Mouse (Mus musculus) megakaryocyte, embryonic 14.5 days (primary cell): ENCODE measurements around the gene Slc19a1. TPM values are rescaled to one million over a fixed set of nuclear protein-coding genes. Genes with fewer than 3 reads are reported as not detected.

ENCODE experiments used
- H3K27me3 ChIP-seq: replicated peaks from 2 replicates; pipeline ENCODE3; 2012; ENCODE audit warnings: inconsistent platforms
- H3K36me3 ChIP-seq: replicated peaks from 2 replicates; pipeline ENCODE3; 2012; ENCODE audit warnings: low read length, inconsistent platforms, mixed read lengths
- H3K4me1 ChIP-seq: 2 replicates; pipeline ENCODE4 v1.6.1; 2012; ENCODE audit warnings: inconsistent platforms
- H3K4me3 ChIP-seq: replicated peaks from 2 replicates; pipeline ENCODE3; 2012; ENCODE audit warnings: moderate library complexity, mild to moderate bottlenecking, inconsistent platforms
- H3K9me3 ChIP-seq: 2 replicates; pipeline ENCODE4 v1.6.1; 2012; ENCODE audit warnings: inconsistent platforms
- FLI1 ChIP-seq: IDR thresholded peaks from 2 replicates; pipeline ENCODE4 v1.6.1; 2012; ENCODE audit warnings: low read length, inconsistent platforms, mixed read lengths
- GATA1 ChIP-seq: IDR thresholded peaks from 3 replicates; pipeline ENCODE4 v1.6.1; 2012; ENCODE audit warnings: mixed read lengths, low read length, inconsistent platforms, borderline replicate concordance
- polyA plus RNA-seq: library from polyadenylated mRNA; stranded (reverse); fragments of >175 nt; gene quantifications from 2 replicates; pipeline ENCODE4 v1.2.3, GENCODE M21; 2012; ENCODE audit warnings: low replicate concordance; ENCODE audit not compliant: insufficient read depth

The Slc19a1 gene
- polyA plus RNA-seq, 1 experiment = 13.0 TPM

- Histone ChIP-seq H3K27me3 (peaks cover 16% of the 10 kb centered on the region), H3K36me3 (peaks cover 17% of the 10 kb centered on the region), H3K4me1 (peaks cover 49% of the 10 kb centered on the region), H3K9me3 (peaks cover 10% of the 10 kb centered on the region), H3K4me3 (peak overlapping the region; percentile 96)
- TF ChIP-seq FLI1 (no peak), GATA1 (no peak)
These were observed 716 bp downstream of the Slc19a1 start for GRCm38 (mm10) chr10:77032591-77033322.

DNA sequence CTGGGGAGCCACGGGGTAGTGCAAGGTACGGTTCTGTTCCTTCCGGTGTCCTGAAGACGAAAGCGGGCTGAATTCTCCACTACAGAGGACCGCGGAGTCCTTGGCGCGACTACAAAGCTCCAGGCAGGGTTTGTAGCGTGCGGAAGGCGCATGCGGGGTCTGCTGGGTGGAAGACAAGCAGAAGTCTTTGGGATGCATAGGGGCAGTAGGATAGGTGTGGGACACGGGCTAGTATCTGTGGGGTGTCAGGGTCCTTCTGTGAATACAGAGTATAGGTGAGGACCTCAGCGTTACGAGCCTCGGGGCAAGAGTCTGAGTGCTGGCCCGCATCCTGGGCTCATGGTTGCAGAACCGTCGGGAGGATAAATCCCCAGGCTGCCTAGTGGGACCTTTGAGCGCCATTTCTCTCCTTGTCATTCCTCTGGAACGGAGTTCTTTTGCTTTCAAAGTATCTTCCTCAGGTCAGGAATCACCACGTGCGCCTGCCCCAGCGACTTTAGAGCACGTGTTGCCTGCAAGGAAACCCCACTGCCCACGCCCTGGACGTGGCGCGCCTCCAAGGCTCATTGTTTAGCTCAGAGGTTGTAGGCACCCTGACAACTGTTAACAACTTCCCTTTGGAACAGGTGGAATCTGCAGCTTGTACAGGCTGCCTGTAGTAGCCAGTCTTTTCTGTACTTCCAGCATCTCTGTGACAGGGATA lies 1.4 kb downstream of the Slc19a1 start:
- H3K9me3 ChIP-seq = peaks cover 10% of the 10 kb centered on the region; the same call in 1 of the 2 replicates
- H3K4me1 ChIP-seq = peaks cover 49% of the 10 kb centered on the region
- H3K36me3 ChIP-seq = peaks cover 24% of the 10 kb centered on the region
- peak overlapping the region; percentile 96 for H3K4me3 ChIP-seq
- peaks cover 16% of the 10 kb centered on the region for H3K27me3 ChIP-seq
- TF ChIP-seq FLI1 = no peak
- no peak for TF ChIP-seq GATA1

DNA sequence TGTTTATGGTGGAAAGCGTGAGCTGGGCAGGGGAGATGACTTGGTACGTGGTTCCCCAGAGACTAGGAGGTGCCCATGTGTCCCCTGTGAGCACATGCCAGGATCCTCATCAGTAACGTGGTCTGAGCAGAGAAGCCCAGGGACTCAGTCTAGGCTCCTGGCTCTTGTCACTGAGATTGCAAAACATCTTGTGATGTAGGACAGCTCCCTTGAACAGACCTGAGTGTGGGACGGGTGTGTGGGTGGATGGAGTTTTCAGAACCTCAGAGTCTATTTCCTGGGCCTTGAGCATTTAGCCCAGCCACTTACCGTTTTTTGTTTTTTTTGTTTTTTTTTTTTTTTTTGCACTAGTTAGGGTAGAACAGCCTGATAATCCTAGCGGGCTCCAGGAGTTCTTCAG lies 3.4 kb downstream of the Slc19a1 start:
- Histone ChIP-seq H3K4me3 (peak overlapping the region; percentile 28), H3K4me1 (peaks cover 49% of the 10 kb centered on the region), H3K9me3 (no peaks in the 10 kb centered on the region), H3K27me3 (peaks cover 5% of the 10 kb centered on the region), H3K36me3 (peaks cover 43% of the 10 kb centered on the region)
- TF ChIP-seq FLI1 (no peak), GATA1 (no peak)

DNA sequence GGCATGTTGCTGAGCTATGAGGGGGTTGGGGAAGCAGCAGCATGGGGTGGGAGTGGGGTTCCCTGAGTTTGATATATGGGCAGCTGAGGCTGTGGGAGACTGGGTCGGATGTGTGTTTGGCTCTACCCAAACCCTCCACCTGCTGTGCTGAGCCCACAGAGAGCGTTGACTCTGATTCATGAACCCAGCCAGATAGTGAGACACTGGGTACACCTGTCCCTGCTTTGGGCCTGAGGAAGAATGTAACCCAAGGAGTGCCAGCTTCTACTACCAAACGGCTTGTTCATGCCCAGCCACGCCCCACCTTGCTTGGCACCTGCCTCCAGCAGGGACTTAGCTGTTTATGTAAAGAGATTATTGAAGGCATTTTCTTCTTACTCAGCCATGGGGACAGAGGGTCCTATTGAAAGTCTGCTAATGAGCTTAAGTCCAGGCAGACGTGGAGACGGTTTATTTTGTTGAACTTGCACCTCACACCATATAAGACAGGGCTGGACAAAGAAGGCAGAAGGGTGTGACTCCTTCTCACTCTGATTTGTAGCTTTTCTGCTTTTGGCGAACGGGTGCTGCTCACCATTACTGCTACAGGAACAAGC lies 6.6 kb downstream of the Slc19a1 start:
- no peak for TF ChIP-seq FLI1
- TF ChIP-seq GATA1 = no peak
- H3K4me1 ChIP-seq = peaks cover 39% of the 10 kb centered on the region
- H3K9me3 ChIP-seq = no peaks in the 10 kb centered on the region
- H3K36me3 ChIP-seq = peaks cover 74% of the 10 kb centered on the region
- H3K4me3 ChIP-seq = no peak overlapping the region
- H3K27me3 ChIP-seq = no peaks in the 10 kb centered on the region

- TF ChIP-seq GATA1 (no peak), FLI1 (no peak)
- peaks cover 4% of the 10 kb centered on the region; the same call in 1 of the 2 replicates for H3K4me1 ChIP-seq
- peaks cover 97% of the 10 kb centered on the region for H3K36me3 ChIP-seq
- H3K9me3 ChIP-seq = peaks cover 6% of the 10 kb centered on the region
- H3K4me3 ChIP-seq = no peak overlapping the region
- no peaks in the 10 kb centered on the region for H3K27me3 ChIP-seq
These were observed 16.2 kb downstream of the Slc19a1 start for GRCm38 (mm10) chr10:77048196-77048595.

DNA sequence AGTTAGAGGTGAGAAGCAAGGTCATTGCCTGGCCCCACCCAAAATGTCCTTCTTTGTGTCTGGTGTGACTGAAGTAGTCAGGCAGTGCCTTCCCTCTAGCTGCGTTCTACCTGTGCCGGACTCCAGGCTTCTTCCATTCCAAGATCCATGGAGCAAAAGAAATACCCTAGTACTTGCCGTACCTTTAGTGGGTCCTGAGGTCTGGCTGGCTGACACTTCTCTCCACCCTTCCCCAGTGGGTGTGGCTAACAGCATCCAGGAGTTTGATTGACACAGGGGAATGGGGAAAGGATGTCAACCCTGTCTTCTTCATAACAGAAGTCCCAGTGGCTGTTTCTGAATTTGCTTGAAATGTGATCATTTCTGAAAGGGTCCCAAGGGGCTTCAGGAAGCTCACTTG lies 16.6 kb downstream of the Slc19a1 start:
- Histone ChIP-seq H3K36me3 (peaks cover 97% of the 10 kb centered on the region), H3K27me3 (no peaks in the 10 kb centered on the region), H3K4me3 (no peak overlapping the region), H3K4me1 (peaks cover 4% of the 10 kb centered on the region; the same call in 1 of the 2 replicates), H3K9me3 (peaks cover 6% of the 10 kb centered on the region)
- TF ChIP-seq GATA1 (no peak), FLI1 (no peak)

DNA sequence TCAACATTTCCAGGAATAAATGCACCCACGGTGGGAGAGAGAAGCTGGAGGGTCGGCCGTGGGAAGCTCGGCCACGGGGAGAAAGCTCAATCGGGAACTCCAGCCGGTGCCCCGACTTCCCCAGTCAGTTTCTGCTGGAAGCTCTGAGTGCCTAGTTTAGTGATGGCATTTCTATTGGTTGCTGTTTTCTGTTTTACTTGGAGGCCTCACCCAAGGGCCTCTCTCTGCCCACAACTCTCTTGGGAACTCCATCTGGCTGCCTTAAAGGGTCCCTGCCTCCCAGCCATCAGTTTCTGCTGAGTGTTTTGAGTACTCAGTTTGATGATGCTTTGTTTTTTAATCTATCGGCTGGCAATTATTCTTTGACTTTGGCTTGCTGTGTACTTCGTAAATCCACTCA lies 24.7 kb downstream of the Slc19a1 start:
- Histone ChIP-seq H3K9me3 (no peaks in the 10 kb centered on the region), H3K4me1 (no peaks in the 10 kb centered on the region; the same call in 1 of the 2 replicates), H3K27me3 (no peaks in the 10 kb centered on the region), H3K36me3 (peaks cover 98% of the 10 kb centered on the region), H3K4me3 (no peak overlapping the region)
- TF ChIP-seq FLI1 (no peak), GATA1 (no peak)

DNA sequence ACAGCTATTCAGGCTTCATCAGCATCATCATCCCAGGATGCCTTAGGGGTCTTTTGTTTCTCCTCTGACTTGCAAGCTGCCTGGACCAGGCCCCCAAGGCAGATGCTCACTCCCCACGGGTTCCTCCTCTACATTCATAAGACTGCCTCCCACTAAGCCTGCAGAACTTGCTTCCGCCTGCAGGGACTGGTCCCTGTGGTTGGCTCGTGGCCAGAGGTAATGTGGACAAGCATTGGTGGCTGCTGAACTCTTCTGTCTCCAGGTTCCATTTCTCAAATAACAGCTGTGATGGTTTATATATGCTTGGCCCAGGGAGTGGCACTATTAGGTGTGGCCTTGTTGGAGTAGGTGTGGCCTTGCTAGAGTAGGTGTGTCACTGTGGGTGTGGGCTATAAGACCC lies 29.4 kb downstream of the Slc19a1 start:
- TF ChIP-seq FLI1 (no peak), GATA1 (no peak)
- H3K9me3 ChIP-seq = no peaks in the 10 kb centered on the region
- peaks cover 16% of the 10 kb centered on the region for H3K4me1 ChIP-seq
- H3K36me3 ChIP-seq = peaks cover 98% of the 10 kb centered on the region
- no peak overlapping the region for H3K4me3 ChIP-seq
- no peaks in the 10 kb centered on the region for H3K27me3 ChIP-seq

GRCm38 (mm10) chr10:77062393-77063010 lies 30.5 kb downstream of the Slc19a1 start:
- Histone ChIP-seq H3K9me3 (no peaks in the 10 kb centered on the region), H3K36me3 (peaks cover 98% of the 10 kb centered on the region), H3K4me3 (no peak overlapping the region), H3K4me1 (peaks cover 20% of the 10 kb centered on the region), H3K27me3 (no peaks in the 10 kb centered on the region)
- no peak for TF ChIP-seq GATA1
- TF ChIP-seq FLI1 = no peak
